Mouse (Mus musculus) fat pad, adult 2 months (tissue): Measurements from ENCODE around the gene Fhl5.
"Not testable (repeated sequence)": the region's sequence is repeated elsewhere in the genome, so short reads cannot be mapped to it uniquely, and the experiment has no call there.

Experiments
- DNase-seq: peaks from one replicate; pipeline ENCODE4 v3.0.0-alpha.2; 2011; ENCODE audit warnings: low read depth, low spot score; ENCODE audit errors: extremely low read depth

Fhl5 gene

DNA sequence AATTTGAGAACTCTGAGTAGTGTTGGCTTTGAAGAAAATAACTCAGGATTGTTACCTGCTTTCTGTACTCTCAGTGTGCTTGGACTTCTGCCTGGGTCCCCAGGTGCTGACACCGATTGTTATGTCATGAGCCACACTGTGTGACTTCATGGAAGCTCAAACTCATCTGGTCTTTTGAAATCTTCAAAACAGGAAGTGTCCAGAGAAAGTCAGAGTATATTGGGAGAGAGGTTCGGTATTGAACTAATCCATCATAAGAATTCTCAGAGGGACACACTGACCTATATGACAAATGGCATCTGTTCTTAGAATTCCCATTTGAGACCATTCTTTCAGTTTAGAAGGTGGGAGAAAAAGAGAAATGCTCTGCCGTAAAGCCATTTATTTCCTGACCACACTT, at the start of gene Fhl5:
Fhl5 (minus strand) TSS at position 101 of the 400 bp plus-strand sequence.
- no peak for DNase-seq

DNA sequence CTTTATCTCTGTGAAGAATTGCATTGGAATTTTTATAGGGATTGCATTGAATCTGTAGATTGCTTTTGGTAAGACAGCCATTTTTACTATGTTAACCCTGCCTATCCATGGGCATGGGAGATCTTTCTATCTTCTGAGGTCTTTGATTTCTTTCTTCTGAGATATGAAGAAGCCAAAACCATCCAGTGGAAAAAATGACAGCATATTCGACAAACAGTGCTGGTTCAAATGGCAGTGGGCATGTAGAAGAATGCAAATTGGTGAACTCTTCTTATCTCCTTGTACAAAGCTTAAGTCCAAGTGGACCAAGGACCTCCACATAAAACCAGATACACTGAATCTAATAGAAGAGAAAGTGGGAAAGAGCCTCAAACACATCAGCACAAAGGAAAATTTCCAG, 42.3 kb upstream of the Fhl5 start:
- DNase-seq, result not testable (repeated sequence)

DNA sequence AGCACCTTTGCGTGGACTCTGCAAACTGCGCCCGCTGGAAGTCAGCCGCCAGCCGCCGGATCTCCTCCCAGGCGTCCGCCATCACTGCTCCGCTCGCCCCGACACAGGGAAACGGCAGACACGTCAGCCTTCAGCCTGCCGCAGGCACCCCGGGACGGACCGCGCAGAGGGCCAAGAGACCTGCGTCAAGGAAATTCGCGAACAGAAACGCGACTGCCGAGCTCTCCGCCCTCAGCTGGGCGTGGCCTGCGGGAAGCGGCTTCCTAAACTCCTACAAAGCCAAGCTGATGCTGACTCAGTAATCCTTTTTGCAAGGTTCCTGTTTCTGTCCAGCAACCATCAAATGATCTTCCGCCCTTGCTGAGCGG, 39.0 kb upstream of the Fhl5 start, which contains the start of gene Ufl1:
Ufl1 (minus strand) TSS at position 151 of the 368 bp plus-strand sequence.
- peak; percentile 51 for DNase-seq

DNA sequence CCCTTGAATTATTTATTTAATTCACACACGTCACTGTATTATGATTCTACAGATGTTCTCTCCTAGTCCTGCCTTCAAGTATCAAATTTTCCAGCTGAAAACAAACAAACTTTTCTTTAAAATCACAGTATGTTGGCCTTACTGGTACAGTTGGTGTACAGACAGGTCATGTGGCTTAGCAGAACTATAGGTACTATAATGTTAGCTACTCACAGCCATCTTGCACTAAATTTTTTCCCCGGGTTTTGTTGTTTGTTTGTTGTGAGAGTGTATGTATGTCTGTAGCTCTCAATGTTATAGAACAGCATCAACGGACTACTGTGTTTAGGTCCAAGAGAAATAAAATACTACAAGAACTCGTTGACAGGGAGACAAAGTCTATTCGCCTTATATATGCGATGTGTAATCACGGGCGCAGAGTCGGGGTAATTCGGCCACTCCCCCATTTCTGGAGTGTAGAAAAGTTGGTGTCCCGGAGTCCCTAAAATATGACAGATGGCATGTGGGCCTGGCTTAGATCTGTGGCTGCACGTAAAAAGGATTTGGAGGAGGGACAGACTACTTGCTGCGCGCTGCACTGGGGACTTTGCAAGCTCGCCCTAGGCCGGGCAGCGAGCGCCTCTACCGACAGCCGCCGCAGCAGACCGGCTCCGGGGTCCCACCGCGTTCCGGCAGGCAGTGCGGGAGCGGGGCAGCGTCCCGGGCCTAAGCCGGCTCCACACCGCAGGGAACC, 38.4 kb upstream of the Fhl5 start:
- DNase-seq, result no peak

DNA sequence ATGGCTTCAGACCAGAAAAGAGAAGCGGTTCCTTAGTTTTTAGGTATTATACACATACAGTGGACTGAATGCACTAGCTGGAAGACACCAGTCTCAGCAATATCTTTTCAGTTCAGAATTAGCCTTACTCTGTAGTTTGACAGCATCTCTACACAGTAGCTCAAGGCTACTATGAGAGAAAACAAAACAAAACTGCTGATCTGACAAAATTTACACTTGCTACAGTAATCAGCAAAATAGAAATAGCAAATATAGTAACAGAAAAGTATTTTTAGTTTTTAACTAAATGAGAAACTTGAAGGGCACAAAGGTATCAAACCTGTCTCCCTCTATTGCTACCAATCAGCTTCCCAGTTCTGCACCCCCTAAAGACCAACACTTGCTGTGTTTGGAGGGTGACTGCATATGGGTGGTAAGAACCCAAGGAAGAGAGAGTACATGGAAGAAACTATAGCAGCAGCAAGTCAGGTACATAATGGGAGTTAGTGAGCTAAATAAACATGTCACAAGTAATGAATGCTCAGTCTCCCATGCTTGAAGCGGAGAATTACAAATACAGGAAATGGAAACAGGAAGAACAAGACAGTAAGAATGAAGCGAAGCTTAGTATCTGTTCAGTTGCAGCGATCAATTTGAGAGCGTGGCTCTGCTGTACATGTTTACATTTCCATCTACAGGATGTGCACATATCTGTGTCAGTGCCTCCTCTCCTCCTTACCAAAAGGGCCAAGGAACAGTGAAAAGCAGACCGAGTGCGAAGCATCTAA, 30.4 kb upstream of the Fhl5 start:
- no peak for DNase-seq

DNA sequence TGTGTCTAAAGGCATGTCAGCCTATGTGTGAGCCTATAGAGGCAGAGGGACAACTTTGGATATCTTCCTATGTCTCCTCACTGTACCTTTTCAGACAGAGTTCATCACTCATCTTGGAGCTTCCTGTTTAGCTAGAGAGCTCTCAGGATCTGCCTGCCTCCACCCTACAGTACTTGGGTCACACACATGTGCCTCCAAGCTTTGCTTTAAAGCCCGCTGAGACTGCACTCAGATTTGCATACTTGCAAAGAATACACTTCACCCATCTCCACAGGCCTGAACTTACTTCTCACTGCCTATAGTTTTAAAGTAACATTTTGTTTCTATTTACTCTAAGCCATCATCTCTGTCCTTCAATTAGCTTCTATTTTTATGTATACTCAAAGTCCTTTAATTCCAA, 29.2 kb upstream of the Fhl5 start:
- DNase-seq, result no peak

DNA sequence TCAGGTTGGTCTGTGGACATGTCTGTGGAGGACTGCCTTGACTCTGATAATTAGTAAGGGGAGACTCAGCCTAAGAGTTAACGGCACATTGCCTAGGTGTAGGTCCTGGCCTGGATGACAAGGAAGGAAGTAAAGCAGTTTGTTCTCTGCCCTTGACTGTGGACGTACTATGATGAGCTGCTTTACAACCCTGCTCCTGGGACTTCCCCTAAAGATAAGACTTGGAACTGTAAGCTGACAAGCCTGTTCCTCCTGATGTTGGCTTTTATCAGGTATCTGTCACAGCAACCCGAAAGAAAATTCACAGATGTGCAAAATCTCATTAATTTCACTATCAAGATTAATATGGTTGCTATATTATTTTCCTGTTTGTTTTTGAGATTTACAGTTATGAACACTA, 24.5 kb upstream of the Fhl5 start:
- DNase-seq, result no peak

DNA sequence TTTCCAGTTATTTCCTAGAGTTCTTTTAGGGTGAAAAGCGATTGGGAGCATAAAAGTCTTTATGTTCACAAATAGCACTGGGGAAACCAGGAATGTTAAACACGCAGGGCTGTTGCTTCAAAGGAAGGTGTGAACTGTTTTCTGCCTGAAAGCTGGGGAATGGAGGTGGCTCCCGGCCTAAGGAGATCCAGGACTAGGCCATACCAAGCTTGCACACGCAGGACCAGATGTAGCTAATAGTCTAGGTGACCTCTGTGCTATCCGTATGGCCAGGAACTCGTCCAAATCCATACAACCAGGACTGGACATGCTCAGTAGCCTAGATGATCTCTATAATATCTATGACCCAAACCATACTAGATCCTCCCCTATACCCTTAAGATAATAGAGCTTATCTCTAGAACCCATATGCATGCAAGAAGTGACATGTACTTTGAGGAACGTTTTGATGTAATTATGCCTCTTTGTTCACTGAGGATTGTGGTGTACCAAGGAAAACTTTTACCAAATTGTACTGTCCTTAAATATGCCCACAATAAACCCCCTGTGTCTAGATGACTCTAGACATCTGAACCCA, 15.2 kb upstream of the Fhl5 start:
- DNase-seq, result no peak

DNA sequence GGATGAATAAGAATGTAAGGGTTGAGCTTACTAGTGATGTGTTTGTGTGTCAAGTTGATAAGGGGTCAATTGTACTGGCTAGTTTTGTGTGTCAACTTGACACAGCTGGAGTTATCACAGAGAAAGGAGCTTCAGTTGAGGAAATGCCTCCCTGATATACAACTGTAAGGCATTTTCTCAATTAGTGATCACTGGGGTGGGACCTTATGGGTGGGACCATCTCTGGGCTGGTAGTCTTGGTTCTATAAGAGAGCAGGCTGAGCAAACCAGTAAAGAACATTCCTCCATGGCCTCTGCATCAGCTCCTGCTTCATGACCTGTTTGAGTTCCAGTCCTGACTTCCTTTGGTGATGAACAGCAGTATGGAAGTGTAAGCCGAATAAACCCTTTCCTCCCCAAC, 7.0 kb downstream of the Fhl5 start:
- not testable (repeated sequence) for DNase-seq

DNA sequence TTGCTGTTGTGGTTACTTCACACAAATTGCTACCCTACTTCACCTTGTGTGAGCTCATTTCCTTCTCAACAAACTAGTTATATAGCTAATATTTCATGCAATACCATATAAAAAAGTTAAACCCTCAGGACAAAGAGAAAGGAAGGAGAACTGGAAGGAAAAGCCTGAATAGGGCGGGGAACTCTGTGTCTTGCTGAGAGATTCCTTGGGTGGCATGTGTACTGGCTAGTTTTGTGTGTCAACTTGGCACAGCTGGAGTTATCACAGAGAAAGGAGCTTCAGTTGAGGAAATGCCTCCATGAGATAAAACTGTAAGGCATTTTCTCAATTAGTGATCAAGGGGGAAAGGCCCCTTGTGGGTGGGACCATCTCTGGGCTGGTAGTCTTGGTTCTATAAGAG, 8.9 kb downstream of the Fhl5 start:
- DNase-seq, result not testable (repeated sequence)

DNA sequence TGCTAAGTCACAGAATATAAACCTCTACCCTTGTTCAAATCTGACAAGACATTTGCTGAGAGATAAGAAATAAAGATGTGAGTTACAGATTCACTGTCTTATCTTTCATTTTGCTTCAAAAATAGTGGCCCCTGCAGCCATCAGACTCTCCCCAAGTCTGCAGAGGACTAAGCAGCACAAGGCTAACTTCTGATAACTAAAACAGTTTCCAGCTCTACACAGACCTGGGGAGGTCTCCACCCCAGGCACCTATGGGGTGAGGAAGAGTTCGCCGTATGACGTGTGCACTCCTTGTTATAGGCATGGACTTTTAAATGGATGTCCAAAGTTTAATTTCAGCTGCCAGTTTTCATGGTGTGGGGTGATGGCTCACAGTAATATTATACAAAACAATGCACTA, 10.1 kb downstream of the Fhl5 start:
- no peak for DNase-seq

DNA sequence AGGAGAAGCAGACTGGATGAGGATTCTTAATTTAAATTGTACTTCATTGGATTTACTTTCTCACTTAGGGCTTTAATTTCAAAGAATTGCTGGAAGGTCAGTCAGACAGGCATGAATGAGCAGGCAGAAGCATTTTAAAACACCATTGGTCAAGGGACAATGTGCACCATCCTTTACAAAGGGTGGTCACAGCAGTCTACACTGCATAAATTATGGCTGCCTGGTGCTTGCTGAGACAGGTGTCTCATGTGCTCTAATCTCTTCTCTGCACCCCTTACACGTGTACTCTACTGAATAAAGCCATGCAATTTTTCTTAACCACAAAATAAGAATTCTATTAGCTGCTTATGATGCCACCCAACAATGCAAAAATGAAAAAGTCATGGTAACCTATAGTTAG, 15.1 kb downstream of the Fhl5 start:
- DNase-seq, result no peak

DNA sequence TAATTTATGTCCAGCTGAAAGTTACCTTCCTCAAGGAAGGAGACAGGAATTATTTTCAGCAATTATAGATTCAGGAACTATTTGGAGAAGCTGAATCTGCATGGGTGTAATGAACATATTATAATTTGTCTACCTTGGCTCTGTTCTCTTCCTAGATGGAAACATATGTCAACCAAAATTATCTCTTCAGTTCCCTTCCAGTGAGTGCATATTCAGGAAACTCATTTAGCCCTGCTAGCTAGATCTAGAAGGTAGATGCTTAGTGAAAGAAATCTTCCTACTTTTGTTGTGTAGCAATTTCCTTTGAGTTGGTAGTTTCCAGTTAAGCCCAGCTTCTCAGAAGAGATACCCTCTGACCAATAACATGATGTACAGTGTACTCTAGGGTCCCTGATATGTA, 20.7 kb downstream of the Fhl5 start:
- no peak for DNase-seq

DNA sequence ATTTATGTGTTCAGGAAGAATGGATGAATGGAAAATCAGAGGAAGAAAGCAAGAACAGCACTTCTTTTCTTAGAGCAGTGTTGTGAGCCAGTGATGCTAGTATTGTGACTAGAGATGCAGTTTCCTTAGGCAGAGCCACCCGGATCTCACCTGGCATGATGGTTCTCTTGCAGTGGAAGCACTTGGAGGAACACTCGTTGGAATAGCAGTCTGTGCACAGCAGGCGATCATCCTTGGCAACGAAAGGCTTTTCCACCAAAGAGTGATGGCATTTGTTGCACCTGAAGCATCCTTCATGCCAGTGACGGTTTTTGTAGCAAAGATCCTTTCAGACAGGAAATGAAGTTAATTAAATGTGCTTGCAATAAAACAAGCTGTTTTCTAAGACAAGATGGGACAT, 29.2 kb downstream of the Fhl5 start:
- DNase-seq, result no peak

DNA sequence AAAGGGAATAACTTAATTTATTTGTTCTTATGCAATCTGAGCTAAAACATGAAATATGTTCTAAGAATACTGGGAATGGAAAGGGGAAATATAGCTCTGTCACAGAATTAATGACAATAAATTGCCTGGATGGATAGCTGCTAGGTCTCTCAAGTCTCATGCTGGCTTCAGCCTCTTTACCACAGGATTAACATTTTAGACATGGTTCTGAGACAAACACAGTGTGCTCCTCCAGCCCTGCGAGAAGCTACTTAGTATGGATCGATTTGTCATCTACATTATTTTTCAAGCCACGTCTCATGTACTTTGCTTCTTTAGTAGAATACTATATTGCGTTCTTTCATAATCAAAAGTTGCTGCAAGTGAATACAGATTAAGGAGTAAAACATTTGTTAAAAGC, 36.5 kb downstream of the Fhl5 start:
- no peak for DNase-seq

DNA sequence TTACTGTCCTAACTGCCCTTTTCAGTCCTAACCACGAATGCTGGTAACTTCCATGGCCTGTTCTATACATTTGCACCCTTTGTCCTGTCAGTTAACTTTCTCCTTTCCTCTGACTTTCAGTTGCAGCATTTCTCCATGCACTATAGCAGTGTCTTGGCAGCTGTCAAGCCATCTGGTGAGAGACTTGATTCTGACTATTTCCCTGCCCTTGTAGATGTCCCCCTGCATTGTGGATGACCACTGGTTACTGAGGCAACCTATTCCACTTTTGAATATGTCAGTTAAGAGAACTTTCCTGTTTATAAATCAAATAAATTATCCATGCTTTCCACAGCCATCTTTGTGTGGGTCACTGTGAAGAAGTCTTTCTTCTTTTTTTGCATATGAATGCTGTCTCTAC, 45.4 kb downstream of the Fhl5 start:
- DNase-seq, result no peak

DNA sequence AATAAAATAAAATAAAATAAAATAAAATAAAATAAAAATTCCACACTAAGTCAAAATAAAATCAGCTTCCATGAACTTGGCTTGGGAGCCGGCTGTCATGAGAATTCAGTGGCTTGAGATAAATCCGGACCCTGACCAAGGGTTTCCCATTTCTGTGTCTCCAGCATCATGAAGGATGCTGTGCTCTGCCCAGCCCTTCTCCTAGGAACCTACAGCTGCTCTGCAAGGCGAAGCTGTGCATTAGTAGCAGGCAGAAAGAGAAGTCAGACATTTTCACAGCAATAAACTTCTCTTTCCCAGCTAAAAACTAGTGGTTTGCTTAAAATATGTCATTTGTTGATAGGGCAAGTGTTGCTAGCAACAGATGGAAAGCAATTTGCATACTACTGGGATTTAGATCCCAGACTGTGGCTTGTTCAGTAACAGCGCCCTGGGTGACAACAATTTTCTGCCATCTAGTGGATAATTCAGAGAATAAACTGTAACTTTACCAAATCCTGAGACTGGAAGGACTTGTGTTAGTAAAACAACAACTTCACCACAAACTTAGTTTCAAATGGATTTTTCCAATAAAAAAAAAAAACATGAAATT, 63.0 kb downstream of the Fhl5 start:
- DNase-seq, result no peak
